Mouse (Mus musculus): ENCODE data around the gene Dgcr2. TPM values are rescaled to one million over a fixed set of nuclear protein-coding genes. Genes with fewer than 3 reads are reported as not detected.
A peak's percentile ranks its signal among the peaks of the same experiment; 100 is the strongest.

Dgcr2 gene
- total and polyA plus RNA-seq, 2 experiments from 2014 or later: 31.9 to 61.8 TPM

DNA sequence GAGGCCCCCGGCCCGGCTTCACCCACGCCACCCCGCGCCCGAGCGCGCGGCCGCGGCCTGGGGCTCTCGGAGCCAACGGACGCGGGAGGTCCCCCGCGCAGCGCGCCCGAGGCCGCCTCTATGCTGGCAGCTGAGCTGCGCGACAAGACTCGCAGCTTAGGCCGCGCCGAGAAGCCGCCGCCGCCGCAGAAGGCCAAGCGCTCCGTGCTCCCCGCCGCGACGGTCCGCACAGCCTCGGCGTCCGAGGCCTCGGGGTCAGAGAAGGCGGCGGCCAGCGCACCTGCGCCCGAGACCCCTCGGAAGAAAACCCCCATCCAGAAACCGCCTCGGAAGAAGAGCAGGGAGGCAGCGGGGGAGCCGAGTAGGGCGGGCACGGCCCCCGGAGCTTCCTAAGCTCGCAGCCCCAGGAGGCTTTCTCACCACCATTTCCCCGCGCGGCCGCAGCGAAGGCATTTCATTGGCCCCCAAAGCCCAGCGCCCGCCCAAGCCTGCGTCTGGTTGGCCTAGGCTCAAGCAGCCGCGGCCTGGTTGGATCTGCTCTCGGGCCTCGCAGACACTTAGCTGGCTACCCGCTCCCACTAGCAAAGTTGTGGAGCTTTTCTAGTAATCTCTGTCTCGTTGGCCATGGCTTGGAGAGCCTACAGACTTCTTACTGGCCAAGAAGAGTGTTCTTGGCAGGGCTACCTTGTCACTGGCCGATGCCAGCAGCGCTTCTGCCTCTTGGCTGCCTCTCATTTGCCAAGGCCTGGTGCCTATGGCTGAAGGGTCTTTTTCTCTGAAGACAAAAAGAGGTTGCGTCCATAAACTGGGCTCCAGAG lies 91.0 kb downstream of the Dgcr2 start:
- Histone ChIP-seq H3K27me3 (ENCODE audit: control insufficient read depth, insufficient read depth, low read length) (peaks cover 48% of the 10 kb centered on the region), H3K9me3 (replicated peaks; ENCODE audit: control insufficient read depth, low read length) (no peaks in the 10 kb centered on the region), H3K4me3 (ENCODE audit: low read depth, low read length) (peak overlapping the region; percentile 44), H3K4me1 (ENCODE audit: control insufficient read depth, insufficient read depth) (peaks cover 17% of the 10 kb centered on the region), H3K4me2 (ENCODE audit: low read depth, low read length) (peak overlapping the region; percentile 76), H3K36me3 (replicated peaks; ENCODE audit: control insufficient read depth, insufficient read depth, low read length) (no peaks in the 10 kb centered on the region), H3K9ac (replicated peaks; ENCODE audit: low read depth, low read length) (peak overlapping the region; percentile 18), H3K27ac (ENCODE audit: low read depth) (no peak overlapping the region)
- WGBS: 13% methylated on average over 68 of the region's 73 CpGs
- TF ChIP-seq EP300 (IDR thresholded peaks at IDR 0.05; ENCODE audit: low read depth): no peak
- no peak for TF ChIP-seq CTCF (IDR thresholded peaks at IDR 0.05; ENCODE audit: low read depth)
- peak; percentile 67 for DNase-seq (ENCODE audit: low spot score)
- peak; percentile 75 for ATAC-seq (ENCODE audit: insufficient read depth, low read depth)

DNA sequence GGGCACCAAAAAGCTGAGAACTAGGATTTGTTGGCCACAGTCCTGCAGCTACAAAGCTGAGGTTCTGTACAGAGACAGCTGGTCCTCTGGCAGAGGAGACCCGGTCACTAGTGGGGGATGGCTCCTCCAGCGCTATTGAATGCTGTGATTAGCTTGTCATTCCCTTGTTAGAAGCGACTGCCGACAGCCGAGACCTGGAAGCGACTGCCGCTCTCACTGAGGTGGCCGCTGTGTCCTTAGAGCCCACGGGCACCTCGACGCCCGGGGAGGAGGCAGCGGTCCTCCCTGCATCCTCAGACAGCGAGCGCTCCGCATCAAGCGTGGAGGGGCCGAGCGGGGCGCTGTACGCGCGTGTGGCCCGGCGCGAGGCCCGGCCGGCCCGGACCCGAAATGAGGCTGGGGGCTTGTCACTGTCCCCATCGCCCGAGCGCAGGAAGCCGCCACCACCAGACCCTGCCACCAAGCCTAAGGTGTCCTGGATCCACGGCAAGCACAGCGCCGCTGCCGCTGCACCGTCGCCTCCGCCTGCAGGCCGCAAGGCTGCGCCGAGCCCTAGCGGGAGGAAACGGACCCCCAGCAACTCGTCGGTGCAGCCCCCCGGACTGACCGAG lies 91.7 kb downstream of the Dgcr2 start:
- TF ChIP-seq CTCF (IDR thresholded peaks at IDR 0.05; ENCODE audit: low read depth) (no peak), EP300 (IDR thresholded peaks at IDR 0.05; ENCODE audit: low read depth) (no peak)
- Histone ChIP-seq H3K36me3 (replicated peaks; ENCODE audit: control insufficient read depth, insufficient read depth, low read length) (no peaks in the 10 kb centered on the region), H3K4me1 (ENCODE audit: control insufficient read depth, insufficient read depth) (peaks cover 17% of the 10 kb centered on the region), H3K9me3 (replicated peaks; ENCODE audit: control insufficient read depth, low read length) (no peaks in the 10 kb centered on the region), H3K27ac (ENCODE audit: low read depth) (no peak overlapping the region), H3K4me2 (ENCODE audit: low read depth, low read length) (peak overlapping the region; percentile 76), H3K4me3 (ENCODE audit: low read depth, low read length) (peak overlapping the region; percentile 44), H3K27me3 (ENCODE audit: control insufficient read depth, insufficient read depth, low read length) (peaks cover 56% of the 10 kb centered on the region), H3K9ac (replicated peaks; ENCODE audit: low read depth, low read length) (peak overlapping the region; percentile 18)
- 11% methylated on average over 47 of the region's 50 CpGs for WGBS
- no peak for DNase-seq (ENCODE audit: low spot score)
- ATAC-seq (ENCODE audit: insufficient read depth, low read depth): no peak

- Histone ChIP-seq H3K4me3 (ENCODE audit: low read depth, low read length) (no peak overlapping the region), H3K36me3 (replicated peaks; ENCODE audit: control insufficient read depth, insufficient read depth, low read length) (no peaks in the 10 kb centered on the region), H3K4me2 (ENCODE audit: low read depth, low read length) (peak overlapping the region; percentile 52; the same call in 1 of the 2 replicates), H3K27ac (ENCODE audit: low read depth) (no peak overlapping the region), H3K27me3 (ENCODE audit: control insufficient read depth, insufficient read depth, low read length) (peaks cover 69% of the 10 kb centered on the region), H3K9ac (replicated peaks; ENCODE audit: low read depth, low read length) (no peak overlapping the region), H3K9me3 (replicated peaks; ENCODE audit: control insufficient read depth, low read length) (no peaks in the 10 kb centered on the region), H3K4me1 (ENCODE audit: control insufficient read depth, insufficient read depth) (peaks cover 17% of the 10 kb centered on the region)
- WGBS: 44% methylated on average over 7 of the region's 7 CpGs
- TF ChIP-seq CTCF (IDR thresholded peaks at IDR 0.05; ENCODE audit: low read depth) (no peak), EP300 (IDR thresholded peaks at IDR 0.05; ENCODE audit: low read depth) (no peak)
- DNase-seq (ENCODE audit: low spot score): no peak
- ATAC-seq (ENCODE audit: insufficient read depth, low read depth): no peak
These were observed 93.4 kb downstream of the Dgcr2 start for GRCm38 (mm10) chr16:17804982-17805381.

- DNase-seq (ENCODE audit: low spot score) (no peak), ATAC-seq (ENCODE audit: insufficient read depth, low read depth) (no peak)
- H3K4me3 ChIP-seq (ENCODE audit: low read depth, low read length): peak overlapping the region; percentile 15
- H3K4me2 ChIP-seq (ENCODE audit: low read depth, low read length): peak overlapping the region; percentile 52
- no peaks in the 10 kb centered on the region for H3K9me3 ChIP-seq (replicated peaks; ENCODE audit: control insufficient read depth, low read length)
- TF ChIP-seq EP300 (IDR thresholded peaks at IDR 0.05; ENCODE audit: low read depth): no peak
- H3K36me3 ChIP-seq (replicated peaks; ENCODE audit: control insufficient read depth, insufficient read depth, low read length): no peaks in the 10 kb centered on the region
- H3K27ac ChIP-seq (ENCODE audit: low read depth): no peak overlapping the region
- peaks cover 17% of the 10 kb centered on the region for H3K4me1 ChIP-seq (ENCODE audit: control insufficient read depth, insufficient read depth)
- peaks cover 74% of the 10 kb centered on the region for H3K27me3 ChIP-seq (ENCODE audit: control insufficient read depth, insufficient read depth, low read length)
- WGBS: 12% methylated on average over 31 of the region's 33 CpGs
- H3K9ac ChIP-seq (replicated peaks; ENCODE audit: low read depth, low read length): no peak overlapping the region
These were observed 93.9 kb downstream of the Dgcr2 start for GRCm38 (mm10) chr16:17804449-17804912.

- H3K36me3 ChIP-seq (replicated peaks; ENCODE audit: control insufficient read depth, insufficient read depth, low read length): no peaks in the 10 kb centered on the region
- 38% methylated on average over 33 of the region's 33 CpGs for WGBS
- H3K9me3 ChIP-seq (replicated peaks; ENCODE audit: control insufficient read depth, low read length): no peaks in the 10 kb centered on the region
- ATAC-seq (ENCODE audit: insufficient read depth, low read depth): no peak
- no peak for DNase-seq (ENCODE audit: low spot score)
- H3K4me2 ChIP-seq (ENCODE audit: low read depth, low read length): peak overlapping the region; percentile 52
- H3K4me3 ChIP-seq (ENCODE audit: low read depth, low read length): peak overlapping the region; percentile 34
- no peak overlapping the region for H3K27ac ChIP-seq (ENCODE audit: low read depth)
- TF ChIP-seq CTCF (IDR thresholded peaks at IDR 0.05; ENCODE audit: low read depth): no peak
- TF ChIP-seq EP300 (IDR thresholded peaks at IDR 0.05; ENCODE audit: low read depth): no peak
- peaks cover 17% of the 10 kb centered on the region for H3K4me1 ChIP-seq (ENCODE audit: control insufficient read depth, insufficient read depth)
- H3K27me3 ChIP-seq (ENCODE audit: control insufficient read depth, insufficient read depth, low read length): peaks cover 81% of the 10 kb centered on the region
- H3K9ac ChIP-seq (replicated peaks; ENCODE audit: low read depth, low read length): no peak overlapping the region
These were observed 94.5 kb downstream of the Dgcr2 start for GRCm38 (mm10) chr16:17803675-17804448.

Data from heart, postnatal 0 days (tissue).